Mouse (Mus musculus) cerebellum, adult 2 months (tissue): ENCODE data around the gene Mical1. TPM values are rescaled to one million over a fixed set of nuclear protein-coding genes. Genes with fewer than 3 reads are reported as not detected.
A peak's percentile ranks its signal among the peaks of the same experiment; 100 is the strongest.

Experiments used
- DNase-seq, 2 experiments: peaks; one replicate each; pipeline ENCODE4 v3.0.0; 2021
- H3K27ac ChIP-seq: fragments of 200-500 bp; 2 replicates; pipeline ENCODE4 v1.5.1; 2012; ENCODE audit warnings: low read length, control low read depth, inconsistent platforms; ENCODE audit not compliant: insufficient read depth
- H3K27me3 ChIP-seq: fragments of 200-500 bp; 2 replicates; pipeline ENCODE4 v1.6.1; 2012; ENCODE audit warnings: inconsistent platforms, mild to moderate bottlenecking, low read length, moderate library complexity; ENCODE audit not compliant: control insufficient read depth, insufficient read depth
- H3K4me1 ChIP-seq: fragments of 200-500 bp; 2 replicates; pipeline ENCODE4 v1.6.1; 2011; ENCODE audit warnings: low read length; ENCODE audit not compliant: control insufficient read depth, insufficient read depth
- H3K4me3 ChIP-seq: fragments of 200-500 bp; replicated peaks from 2 replicates; pipeline ENCODE3; 2011; ENCODE audit warnings: mild to moderate bottlenecking, low read depth, low read length, control low read depth; ENCODE audit not compliant: insufficient read depth
- CTCF ChIP-seq: fragments of 200-500 bp; IDR thresholded peaks from 2 replicates; pipeline ENCODE4 v1.5.1; 2011; ENCODE audit warnings: low read depth, mild to moderate bottlenecking, control low read depth, low read length, moderate library complexity, borderline replicate concordance; ENCODE audit not compliant: insufficient read depth
- POLR2A ChIP-seq: fragments of 200-500 bp; IDR thresholded peaks from 2 replicates; pipeline ENCODE4 v1.6.1; 2011; ENCODE audit warnings: low read length, control low read depth, borderline replicate concordance; ENCODE audit not compliant: insufficient read depth
- WGBS: fragments of 180-500 bp; shearing (Covaris S2); methylation state at CpG from one replicate; pipeline ENCODE4 v1.1.7; 2018; 5-methylcytosine and 5-hydroxymethylcytosine counted together
- polyA plus RNA-seq: library from polyadenylated mRNA; depleted of rRNA; stranded (reverse); fragments of >200 nt; gene quantifications from 2 replicates; pipeline ENCODE4 v1.2.3, GENCODE M21; 2012; rRNA removed

Gene Mical1
- polyA plus RNA-seq, result 11.1 and 11.3 TPM in 2 replicates

- H3K4me3 ChIP-seq, result peak within 1 kb of the TSS; percentile 52
- no peaks in the 10 kb centered on the region for H3K27me3 ChIP-seq
- WGBS, result 8% methylated on average over 35 of the region's 35 CpGs
- TF ChIP-seq CTCF (no peak), POLR2A (no peak)
- H3K27ac ChIP-seq, result no peak within 1 kb of the TSS
- H3K4me1 ChIP-seq, result no peaks in the 10 kb centered on the region
- DNase-seq, result peak in 1 of 2 experiments; percentile 29
These were observed at the start of gene Mical1 for GRCm38 (mm10) chr10:41476171-41477017. Mical1 (plus strand) TSS chr10:41476314.

DNA sequence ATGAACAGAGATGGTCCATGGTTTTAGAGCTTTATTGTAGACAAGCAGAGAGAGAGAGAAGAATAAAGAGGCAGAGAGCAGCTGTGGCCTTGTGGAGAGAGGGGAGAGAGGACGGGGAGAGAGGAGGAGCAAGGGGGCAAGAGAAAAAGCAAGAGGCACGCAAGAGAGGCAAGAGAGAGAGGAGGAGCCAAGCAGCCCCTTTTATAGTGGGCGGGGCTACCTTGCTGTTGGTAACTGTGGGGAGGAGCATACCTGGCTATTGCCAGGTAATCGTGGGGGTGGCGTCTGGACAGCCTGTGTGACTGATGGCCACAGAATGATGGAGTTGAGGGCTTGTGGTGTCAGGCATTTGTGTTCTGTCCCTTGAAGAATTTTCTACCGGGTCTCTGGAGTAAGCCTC lies 49.7 kb upstream of the Mical1 start:
- DNase-seq, result no peak
- Histone ChIP-seq H3K27ac (no peak overlapping the region), H3K4me1 (no peaks in the 10 kb centered on the region), H3K27me3 (no peaks in the 10 kb centered on the region), H3K4me3 (no peak overlapping the region)
- TF ChIP-seq POLR2A (no peak), CTCF (no peak)
- WGBS, result 68% methylated on average over 6 of the region's 6 CpGs

DNA sequence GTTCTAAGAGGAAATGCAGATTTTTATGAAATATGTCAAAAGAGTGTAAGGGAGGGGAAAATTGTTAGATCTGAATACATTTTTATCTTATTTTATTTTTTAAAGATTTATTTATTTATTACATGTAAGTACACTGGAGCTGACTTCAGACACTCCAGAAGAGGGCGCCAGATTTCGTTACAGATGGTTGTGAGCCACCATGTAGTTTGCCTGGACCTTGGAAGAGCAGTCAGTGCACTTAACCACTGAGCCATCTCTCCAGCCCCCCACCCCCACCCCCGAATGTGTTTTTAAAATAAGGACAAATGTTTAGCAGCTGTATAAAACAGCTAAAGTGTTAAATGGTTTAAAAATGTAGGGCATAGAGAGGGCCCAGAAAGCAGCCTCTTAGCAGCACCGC lies 41.5 kb upstream of the Mical1 start:
- 32% methylated on average over 4 of the region's 4 CpGs for WGBS
- Histone ChIP-seq H3K4me1 (no peaks in the 10 kb centered on the region), H3K27me3 (no peaks in the 10 kb centered on the region), H3K27ac (no peak overlapping the region), H3K4me3 (no peak overlapping the region)
- DNase-seq, result peak; percentile 55 to 57
- TF ChIP-seq POLR2A, result no peak
- peak; percentile 49; the same call in 1 of the 2 replicates for TF ChIP-seq CTCF

DNA sequence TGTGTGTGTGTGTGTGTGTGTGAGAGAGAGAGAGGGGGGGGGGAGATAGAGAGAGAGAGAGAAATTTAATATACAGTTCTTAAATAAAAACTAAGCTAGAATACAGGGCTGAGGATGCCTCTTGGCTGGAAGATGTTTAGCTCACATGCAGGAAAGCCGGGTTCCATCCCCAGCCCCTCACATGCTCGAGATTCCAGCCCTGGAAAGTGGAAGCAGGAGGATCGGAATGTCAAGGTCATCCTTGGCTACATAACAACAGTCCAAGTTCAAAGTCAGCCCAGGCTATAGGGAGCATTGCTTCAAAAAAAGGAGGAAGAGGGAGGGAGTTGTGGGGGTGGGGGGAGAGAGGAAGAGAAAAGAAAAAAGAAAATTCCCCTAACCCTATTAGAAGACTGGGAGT lies 41.0 kb upstream of the Mical1 start:
- no peaks in the 10 kb centered on the region for H3K4me1 ChIP-seq
- no peaks in the 10 kb centered on the region for H3K27me3 ChIP-seq
- no peak overlapping the region for H3K27ac ChIP-seq
- H3K4me3 ChIP-seq, result no peak overlapping the region
- DNase-seq, result no peak
- no peak for TF ChIP-seq POLR2A
- TF ChIP-seq CTCF, result no peak
- 67% methylated on average over 3 of the region's 3 CpGs for WGBS

GRCm38 (mm10) chr10:41448216-41448615 lies 27.9 kb upstream of the Mical1 start:
- WGBS, result 89% methylated on average over 1 of the region's 1 CpGs
- TF ChIP-seq POLR2A (no peak), CTCF (no peak)
- H3K4me1 ChIP-seq, result peaks cover 5% of the 10 kb centered on the region
- no peak overlapping the region for H3K27ac ChIP-seq
- no peaks in the 10 kb centered on the region for H3K27me3 ChIP-seq
- H3K4me3 ChIP-seq, result no peak overlapping the region
- no peak for DNase-seq

GRCm38 (mm10) chr10:41449684-41450083 lies 26.4 kb upstream of the Mical1 start:
- WGBS, result 6% methylated on average over 14 of the region's 14 CpGs
- peak in 1 of 2 experiments; percentile 60 for DNase-seq
- Histone ChIP-seq H3K4me3 (peak overlapping the region; percentile 86), H3K27me3 (no peaks in the 10 kb centered on the region), H3K4me1 (peaks cover 5% of the 10 kb centered on the region), H3K27ac (peak overlapping the region; percentile 37; the same call in 1 of the 2 replicates)
- TF ChIP-seq POLR2A (no peak), CTCF (no peak)

DNA sequence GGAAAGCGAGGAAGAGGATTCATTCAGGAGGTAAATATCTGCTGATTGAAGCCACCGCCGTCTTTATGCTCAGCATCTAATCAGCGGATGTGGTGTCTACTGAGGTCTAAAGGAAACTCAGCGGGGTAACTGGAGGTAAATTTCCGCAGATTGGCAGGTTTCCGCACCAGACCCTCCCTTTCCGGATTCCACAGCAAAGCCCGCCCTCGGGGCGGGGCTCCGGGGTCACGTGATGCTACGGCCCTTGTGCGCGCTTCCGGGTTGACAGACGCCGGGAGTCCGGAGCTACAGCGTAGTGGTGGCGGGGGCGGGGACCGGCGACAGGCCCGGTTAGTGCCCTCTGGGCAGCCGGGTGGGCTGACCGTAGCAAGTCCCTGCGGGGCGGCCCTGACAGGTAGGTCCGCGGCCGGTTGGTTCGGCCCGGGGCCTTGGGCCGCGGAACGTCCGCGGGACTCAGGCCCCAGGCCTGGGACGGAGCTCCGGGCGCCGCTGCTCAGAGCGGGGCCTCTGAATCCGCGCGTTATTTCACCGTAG lies 25.9 kb upstream of the Mical1 start, which contains the start of gene Zbtb24:
Zbtb24 (plus strand) TSS at position 247 of the 534 bp plus-strand sequence.
- TF ChIP-seq CTCF, result no peak
- TF ChIP-seq POLR2A, result peak; percentile 91; the same call in 1 of the 2 replicates
- DNase-seq, result peak; percentile 96 to 97
- Histone ChIP-seq H3K4me3 (peak within 1 kb of the TSS; percentile 86), H3K27me3 (no peaks in the 10 kb centered on the region), H3K27ac (peak within 1 kb of the TSS; percentile 60), H3K4me1 (peaks cover 5% of the 10 kb centered on the region)
- WGBS, result under 1% methylated on average over 49 of the region's 49 CpGs

GRCm38 (mm10) chr10:41450780-41451522 lies 25.2 kb upstream of the Mical1 start:
- DNase-seq, result no peak
- Histone ChIP-seq H3K4me3 (peak overlapping the region; percentile 86), H3K27ac (0 out of 2 replicates have a peak overlapping the region, but pooled peaks have one; percentile 60), H3K27me3 (no peaks in the 10 kb centered on the region), H3K4me1 (peaks cover 5% of the 10 kb centered on the region)
- TF ChIP-seq CTCF (no peak), POLR2A (no peak)
- 50% methylated on average over 18 of the region's 18 CpGs for WGBS
